Mouse (Mus musculus) c-Kit-positive CD71-positive TER-119-positive erythroid progenitor cells, embryonic 14.5 days (primary cell): ENCODE data around the gene Colgalt1.

Experiments used
- DNase-seq: peaks from one replicate; pipeline ENCODE4 v3.0.0-alpha.2; 2013; ENCODE audit warnings: low spot score

The Colgalt1 gene

GRCm38 (mm10) chr8:71628396-71629095 lies 17.7 kb downstream of the Colgalt1 start:
- DNase-seq = no peak

DNA sequence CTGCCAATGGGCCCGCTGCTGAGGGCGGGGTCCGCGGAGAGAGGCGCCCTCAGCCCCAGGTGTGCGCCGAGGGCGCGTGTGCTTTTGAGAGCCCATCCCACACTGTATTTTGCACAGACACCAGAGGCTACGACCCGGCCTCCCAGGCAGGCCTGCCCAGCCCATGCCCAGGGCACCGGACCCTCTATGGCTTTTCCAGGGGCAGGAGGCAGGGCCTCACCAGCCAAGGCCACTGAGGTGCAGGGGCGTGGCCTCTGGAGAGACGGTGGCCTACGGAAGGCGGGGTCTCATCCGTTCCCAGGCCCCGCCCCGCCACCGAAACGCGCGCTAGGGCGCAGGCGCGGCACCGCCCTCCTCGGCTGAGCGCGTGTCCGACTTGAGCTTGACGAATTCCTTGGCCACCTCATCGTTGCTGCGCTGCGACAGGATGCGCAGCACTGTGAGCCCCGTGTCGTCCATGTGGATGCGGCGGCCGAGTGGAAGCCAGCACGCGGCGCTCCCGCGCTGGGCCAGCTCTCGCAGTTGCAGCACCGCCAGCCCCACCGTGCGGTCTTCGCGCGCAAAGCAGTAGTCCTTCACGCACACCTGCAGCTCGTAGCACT lies 18.4 kb downstream of the Colgalt1 start:
- peak; percentile 84 for DNase-seq

GRCm38 (mm10) chr8:71629781-71630212 lies 19.0 kb downstream of the Colgalt1 start:
- peak; percentile 45 for DNase-seq

DNA sequence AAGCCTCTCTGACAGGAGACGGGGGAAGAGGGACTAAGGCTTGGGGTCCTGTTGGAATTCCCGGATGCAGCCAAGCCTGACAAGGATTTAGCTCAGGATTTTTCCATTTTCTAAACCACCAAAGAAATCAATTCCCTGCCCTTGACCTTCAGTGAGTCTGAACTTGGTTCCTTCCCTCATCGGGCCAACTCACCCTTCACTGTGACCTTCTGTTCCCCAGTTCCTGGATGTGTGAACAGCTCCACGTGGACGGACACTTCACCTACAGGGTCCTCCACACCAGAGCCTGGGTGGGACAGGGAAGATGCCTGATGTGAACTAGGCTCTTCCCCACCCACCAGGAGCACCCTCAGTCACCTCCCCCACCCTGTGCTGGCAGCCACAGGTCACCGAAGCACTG lies 20.0 kb downstream of the Colgalt1 start:
- no peak for DNase-seq

- no peak for DNase-seq
Observed at GRCm38 (mm10) chr8:71631897-71632296, 21.1 kb downstream of the Colgalt1 start.

- no peak for DNase-seq
Observed at GRCm38 (mm10) chr8:71633164-71633563, 22.4 kb downstream of the Colgalt1 start.

DNA sequence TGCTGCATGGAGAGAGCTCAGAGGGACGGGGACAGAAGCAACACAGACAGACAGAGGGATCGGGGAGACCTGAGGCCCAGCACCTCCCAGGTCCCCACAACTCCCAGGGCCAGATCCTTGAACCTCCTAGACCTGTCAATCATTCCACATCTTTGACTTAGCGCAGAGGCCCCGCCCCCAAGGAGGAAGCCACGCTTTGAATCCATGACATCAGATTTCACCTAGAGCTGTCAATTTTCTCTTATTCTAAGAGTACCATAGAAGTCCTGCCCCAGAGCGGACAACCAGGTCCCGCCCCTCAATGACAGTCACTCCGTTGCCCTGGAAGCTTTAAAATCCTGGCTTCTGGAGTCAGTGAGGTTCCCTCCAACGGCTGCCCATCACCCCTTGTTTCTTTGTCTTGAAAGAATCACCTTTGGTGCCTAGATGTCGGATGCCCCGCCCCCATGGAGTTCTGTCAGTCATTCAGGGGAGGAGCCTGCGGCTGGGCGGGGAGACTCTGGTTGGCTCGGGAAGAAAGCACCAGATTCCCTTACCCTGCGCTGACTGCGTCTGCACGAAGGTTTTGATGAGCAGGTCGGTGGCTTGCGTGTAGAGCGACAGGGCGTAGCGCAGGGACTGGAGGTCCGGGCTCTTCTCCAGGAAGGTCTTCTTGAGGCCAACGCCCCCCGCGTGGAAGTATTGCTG lies 23.3 kb downstream of the Colgalt1 start:
- DNase-seq = peak; percentile 59

- DNase-seq = no peak
Observed at GRCm38 (mm10) chr8:71637149-71638095, 26.6 kb downstream of the Colgalt1 start.

DNA sequence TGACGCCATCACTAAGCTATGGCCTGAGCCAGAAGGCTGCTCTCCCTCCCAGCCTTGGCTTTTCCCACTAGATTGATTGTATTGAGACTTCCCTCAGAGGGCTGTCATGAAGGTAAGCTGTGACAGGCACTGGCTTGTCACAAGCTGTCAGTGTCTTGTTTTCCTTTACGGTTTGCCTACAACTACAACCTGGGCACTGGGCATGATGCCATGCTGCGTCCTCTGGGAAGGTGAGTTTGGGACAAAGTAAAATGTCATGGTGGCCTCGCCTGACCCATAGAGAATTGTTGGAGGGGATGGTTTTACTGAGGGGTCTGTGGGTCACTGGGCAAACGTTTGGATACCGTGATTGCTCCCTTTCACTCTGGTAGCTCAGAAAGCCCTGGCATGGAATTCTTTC lies 27.5 kb downstream of the Colgalt1 start:
- no peak for DNase-seq

DNA sequence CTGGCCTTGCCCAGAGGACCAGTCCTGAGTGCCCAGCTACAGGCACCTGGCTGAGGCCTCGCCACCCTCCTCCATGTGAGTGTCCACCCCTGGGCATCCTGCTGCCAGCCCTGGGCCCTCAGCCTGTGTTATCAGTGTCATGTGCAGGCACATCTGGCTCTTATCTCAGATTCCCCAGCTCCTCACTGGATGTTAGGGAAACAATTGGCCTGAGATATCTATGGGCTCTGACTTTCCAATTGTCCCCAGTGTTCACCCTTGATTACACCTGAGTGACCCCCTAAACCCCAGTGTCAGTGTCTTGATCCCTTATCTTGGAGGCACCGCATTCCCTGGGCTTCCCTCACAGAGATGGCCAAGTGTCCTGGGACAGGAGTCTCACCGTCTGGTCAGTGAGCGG lies 28.5 kb downstream of the Colgalt1 start:
- no peak for DNase-seq

GRCm38 (mm10) chr8:71645510-71645909 lies 34.7 kb downstream of the Colgalt1 start:
- no peak for DNase-seq

- DNase-seq = peak; percentile 41
Observed at GRCm38 (mm10) chr8:71654600-71654999, 43.8 kb downstream of the Colgalt1 start.

- no peak for DNase-seq
Observed at GRCm38 (mm10) chr8:71657816-71658215, 47.0 kb downstream of the Colgalt1 start.

DNA sequence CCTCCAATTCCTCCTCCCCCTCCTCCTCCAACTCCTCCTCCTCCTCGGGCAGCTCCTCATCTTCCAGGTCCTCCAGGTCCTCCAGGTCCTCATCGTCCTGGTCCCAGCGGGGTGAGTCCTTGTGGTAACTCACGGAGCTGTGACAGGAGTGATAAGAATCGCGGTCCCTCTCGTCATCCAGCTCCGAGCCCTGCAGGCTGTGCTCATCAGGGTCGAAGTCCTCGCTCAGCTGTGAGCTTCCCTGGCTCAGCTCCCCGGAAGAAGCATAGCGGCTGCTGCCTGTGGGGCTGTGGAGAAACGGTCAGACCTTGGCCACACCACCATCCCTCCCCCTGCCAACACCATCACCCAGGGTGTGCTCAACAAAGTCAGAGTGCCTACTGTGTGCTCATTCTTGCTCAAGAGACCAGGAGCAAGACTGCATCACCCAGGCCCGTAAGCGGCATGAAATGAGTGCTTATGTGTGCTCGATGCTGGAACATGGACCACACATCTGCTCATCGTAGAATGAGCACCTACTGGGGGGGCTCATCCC lies 47.8 kb downstream of the Colgalt1 start:
- no peak for DNase-seq

DNA sequence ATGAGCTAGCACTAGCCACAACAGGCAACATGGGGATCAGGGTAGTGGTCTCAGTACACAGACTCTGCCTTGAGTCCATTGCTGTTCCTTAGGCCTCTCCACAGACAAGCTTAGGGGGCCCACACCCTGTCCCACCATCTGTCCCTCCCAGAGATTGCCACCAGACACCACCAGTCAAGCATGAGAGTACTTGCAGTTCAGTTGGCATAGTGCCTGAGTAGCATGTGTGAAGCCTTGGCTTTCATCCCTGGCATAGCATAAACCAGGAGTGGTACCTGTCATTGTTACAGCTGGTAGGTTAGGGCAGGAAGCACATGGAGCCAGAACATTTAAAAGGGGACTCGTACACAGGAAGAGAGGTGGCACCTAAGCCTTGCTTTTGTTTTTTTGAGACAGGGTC lies 49.0 kb downstream of the Colgalt1 start:
- DNase-seq = no peak

- DNase-seq = peak; percentile 84
Observed at GRCm38 (mm10) chr8:71660325-71661120, 49.7 kb downstream of the Colgalt1 start.

- peak; percentile 58 for DNase-seq
Observed at GRCm38 (mm10) chr8:71665331-71666130, 54.7 kb downstream of the Colgalt1 start.

GRCm38 (mm10) chr8:71666855-71667254 lies 56.1 kb downstream of the Colgalt1 start:
- DNase-seq = no peak

- DNase-seq = no peak
Observed at GRCm38 (mm10) chr8:71667256-71667655, 56.5 kb downstream of the Colgalt1 start.
